Mouse (Mus musculus): Measurements from ENCODE around the gene Eif4g3. TPM values are rescaled to one million over a fixed set of nuclear protein-coding genes. Genes with fewer than 3 reads are reported as not detected.

Gene Eif4g3
- polyA plus RNA-seq, 1 experiment from 2014 or later: 35.2 TPM

DNA sequence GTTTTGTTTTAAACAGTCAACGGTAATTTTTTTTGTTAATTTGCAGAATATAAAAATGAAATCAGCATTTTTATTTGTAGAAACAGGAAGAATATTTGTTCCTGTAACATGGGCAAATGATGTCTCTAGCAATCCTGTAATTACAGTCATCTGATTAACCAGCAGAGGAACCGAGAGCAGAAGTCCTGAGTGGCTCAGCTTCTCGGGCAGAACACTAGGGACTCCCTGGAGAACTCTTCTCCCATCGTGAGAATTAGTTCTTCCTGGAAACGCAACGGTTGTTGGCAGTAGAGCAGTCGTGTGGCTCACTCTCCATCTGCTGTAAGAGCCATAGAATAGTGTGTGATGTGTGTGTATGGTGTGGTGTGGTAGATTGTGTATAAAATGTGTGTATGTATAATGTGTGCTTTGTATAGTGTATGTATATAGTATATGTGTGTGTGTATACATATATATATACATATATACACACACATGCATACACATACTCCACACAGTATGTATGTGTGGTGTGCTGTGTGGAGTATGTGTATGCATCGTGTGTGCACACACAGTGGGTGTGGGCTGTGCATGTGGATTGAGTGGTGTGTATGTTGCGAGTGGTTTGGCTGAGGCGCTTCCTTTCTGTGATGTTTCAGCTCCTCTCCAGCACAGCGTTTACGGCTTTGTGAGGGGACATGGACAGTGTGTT lies 48.9 kb downstream of the Eif4g3 start:
- Histone ChIP-seq H3K36me3 (replicated peaks; ENCODE audit: control insufficient read depth, insufficient read depth, low read depth, low read length) (peaks cover 8% of the 10 kb centered on the region), H3K9me3 (replicated peaks; ENCODE audit: control insufficient read depth, low read length) (no peaks in the 10 kb centered on the region), H3K4me3 (ENCODE audit: low read depth, low read length) (no peak overlapping the region), H3K4me2 (ENCODE audit: low read depth, low read length) (no peak overlapping the region), H3K27ac (replicated peaks; ENCODE audit: low read depth, low read length) (no peak overlapping the region), H3K27me3 (ENCODE audit: control insufficient read depth, insufficient read depth, low read length) (no peaks in the 10 kb centered on the region), H3K4me1 (ENCODE audit: control insufficient read depth, insufficient read depth, low read length) (no peaks in the 10 kb centered on the region; the same call in 1 of the 2 replicates), H3K9ac (replicated peaks; ENCODE audit: low read length) (no peak overlapping the region)
- DNase-seq (ENCODE audit: low spot score) (no peak), ATAC-seq (replicated peaks; ENCODE audit: insufficient number of reproducible peaks, low FRiP score, low TSS enrichment, low read depth) (0 out of 2 replicates have a peak, but pooled peaks have one; percentile 32)
- WGBS: 81% methylated on average over 12 of the region's 12 CpGs

DNA sequence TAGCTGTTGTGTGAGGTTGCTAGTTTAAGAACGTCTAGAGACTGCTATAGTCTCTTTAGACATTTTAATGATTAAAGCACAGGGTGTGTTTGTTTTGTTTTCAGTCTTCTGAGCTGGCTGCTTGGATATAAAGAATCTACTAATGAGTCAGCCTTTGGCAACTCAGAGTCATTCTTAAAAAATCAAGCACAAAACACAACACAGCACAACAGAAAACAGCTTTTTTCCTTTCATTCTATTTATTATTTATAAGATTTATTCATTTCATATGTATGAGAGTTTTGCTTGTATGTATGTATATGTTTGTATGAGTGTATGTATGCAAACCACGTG lies 49.4 kb downstream of the Eif4g3 start:
- H3K4me1 ChIP-seq (ENCODE audit: control insufficient read depth, insufficient read depth, low read length): no peaks in the 10 kb centered on the region
- peaks cover 8% of the 10 kb centered on the region for H3K36me3 ChIP-seq (replicated peaks; ENCODE audit: control insufficient read depth, insufficient read depth, low read depth, low read length)
- no peak overlapping the region for H3K27ac ChIP-seq (replicated peaks; ENCODE audit: low read depth, low read length)
- H3K9ac ChIP-seq (replicated peaks; ENCODE audit: low read length): no peak overlapping the region
- no peaks in the 10 kb centered on the region for H3K27me3 ChIP-seq (ENCODE audit: control insufficient read depth, insufficient read depth, low read length)
- no peak overlapping the region for H3K4me3 ChIP-seq (ENCODE audit: low read depth, low read length)
- no peaks in the 10 kb centered on the region for H3K9me3 ChIP-seq (replicated peaks; ENCODE audit: control insufficient read depth, low read length)
- DNase-seq (ENCODE audit: low spot score) (no peak), ATAC-seq (replicated peaks; ENCODE audit: insufficient number of reproducible peaks, low FRiP score, low TSS enrichment, low read depth) (no peak)
- no peak overlapping the region for H3K4me2 ChIP-seq (ENCODE audit: low read depth, low read length)
- WGBS: 81% methylated on average over 2 of the region's 2 CpGs

DNA sequence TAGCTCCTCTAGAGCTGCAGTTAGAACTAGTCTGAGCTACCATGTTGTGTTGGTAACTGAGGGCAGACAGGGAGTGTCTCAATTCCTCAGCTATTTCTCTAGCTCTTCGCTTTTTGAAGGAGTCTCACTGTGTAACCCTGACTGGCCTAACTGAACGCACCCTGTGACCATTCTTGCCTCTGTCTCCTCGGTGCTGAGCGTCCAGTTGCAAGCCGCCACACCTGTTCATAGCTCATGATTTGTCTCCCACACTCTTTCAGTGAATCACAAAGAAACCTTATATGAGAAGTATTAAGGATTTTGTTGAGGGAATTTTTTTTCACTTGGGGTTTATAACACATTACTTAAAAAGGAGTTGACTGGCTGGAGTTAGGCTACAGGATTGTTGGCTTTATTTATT lies 49.8 kb downstream of the Eif4g3 start:
- WGBS: 94% methylated on average over 5 of the region's 5 CpGs
- Histone ChIP-seq H3K4me2 (ENCODE audit: low read depth, low read length) (no peak overlapping the region), H3K36me3 (replicated peaks; ENCODE audit: control insufficient read depth, insufficient read depth, low read depth, low read length) (peaks cover 8% of the 10 kb centered on the region), H3K9ac (replicated peaks; ENCODE audit: low read length) (no peak overlapping the region), H3K4me3 (ENCODE audit: low read depth, low read length) (no peak overlapping the region), H3K4me1 (ENCODE audit: control insufficient read depth, insufficient read depth, low read length) (no peaks in the 10 kb centered on the region), H3K27ac (replicated peaks; ENCODE audit: low read depth, low read length) (no peak overlapping the region), H3K9me3 (replicated peaks; ENCODE audit: control insufficient read depth, low read length) (no peaks in the 10 kb centered on the region), H3K27me3 (ENCODE audit: control insufficient read depth, insufficient read depth, low read length) (no peaks in the 10 kb centered on the region)
- no peak for ATAC-seq (replicated peaks; ENCODE audit: insufficient number of reproducible peaks, low FRiP score, low TSS enrichment, low read depth)
- no peak for DNase-seq (ENCODE audit: low spot score)

DNA sequence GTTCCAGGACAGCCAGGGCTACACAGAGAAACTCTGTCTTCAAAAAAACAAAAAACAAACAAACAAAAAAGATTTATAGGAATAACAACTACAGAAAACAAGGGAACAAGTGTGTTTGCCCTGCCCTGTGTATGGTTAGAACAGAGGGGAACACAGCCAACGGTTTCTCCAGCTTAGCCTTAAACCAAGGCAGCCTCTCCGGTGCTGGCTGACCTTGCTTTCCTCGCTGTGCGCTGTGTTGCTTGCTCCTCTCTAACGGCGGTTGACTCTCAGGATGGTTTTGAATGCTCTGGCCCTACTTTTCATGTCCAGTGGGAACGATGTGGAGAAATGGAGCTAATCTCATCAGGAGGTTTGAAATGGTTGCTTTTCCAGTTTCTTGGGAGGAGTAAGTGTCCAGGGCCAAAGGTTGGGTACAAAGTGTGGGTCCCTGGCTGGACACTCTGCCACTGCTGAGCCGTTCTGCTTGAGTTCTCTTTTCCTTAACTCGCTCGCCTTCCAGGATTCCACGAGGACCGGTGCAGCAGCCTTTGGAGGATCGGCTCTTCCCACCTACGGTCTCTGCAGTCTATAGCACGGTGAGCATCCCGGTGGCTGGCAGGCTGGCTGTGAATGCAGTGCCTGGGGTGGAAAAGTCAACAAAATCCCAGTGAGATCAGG lies 52.1 kb downstream of the Eif4g3 start:
- WGBS: 98% methylated on average over 16 of the region's 16 CpGs
- Histone ChIP-seq H3K9ac (replicated peaks; ENCODE audit: low read length) (no peak overlapping the region), H3K4me3 (ENCODE audit: low read depth, low read length) (no peak overlapping the region), H3K27ac (replicated peaks; ENCODE audit: low read depth, low read length) (no peak overlapping the region), H3K36me3 (replicated peaks; ENCODE audit: control insufficient read depth, insufficient read depth, low read depth, low read length) (peaks cover 8% of the 10 kb centered on the region), H3K4me1 (ENCODE audit: control insufficient read depth, insufficient read depth, low read length) (no peaks in the 10 kb centered on the region), H3K4me2 (ENCODE audit: low read depth, low read length) (no peak overlapping the region), H3K27me3 (ENCODE audit: control insufficient read depth, insufficient read depth, low read length) (no peaks in the 10 kb centered on the region), H3K9me3 (replicated peaks; ENCODE audit: control insufficient read depth, low read length) (no peaks in the 10 kb centered on the region)
- DNase-seq (ENCODE audit: low spot score) (no peak), ATAC-seq (replicated peaks; ENCODE audit: insufficient number of reproducible peaks, low FRiP score, low TSS enrichment, low read depth) (no peak)

DNA sequence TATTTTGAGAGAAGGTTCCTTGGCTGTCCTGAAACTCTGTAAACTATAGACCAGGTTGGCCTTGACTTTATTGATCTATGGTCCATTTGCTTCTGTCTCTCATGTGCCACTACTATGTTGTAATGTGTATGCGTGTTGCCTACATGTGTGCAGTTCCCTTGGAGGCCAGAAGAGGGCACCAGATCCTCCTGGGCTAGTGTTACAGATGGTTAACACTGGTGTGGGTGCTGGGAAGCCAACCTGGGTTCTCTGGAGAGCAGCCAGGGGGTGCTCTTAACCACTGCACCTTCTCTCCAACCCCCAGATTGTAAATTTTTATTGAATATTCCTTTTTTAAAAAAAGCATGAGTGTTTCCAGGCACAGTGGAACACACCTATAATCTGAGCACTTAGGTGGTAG lies 53.0 kb downstream of the Eif4g3 start:
- H3K27me3 ChIP-seq (ENCODE audit: control insufficient read depth, insufficient read depth, low read length): no peaks in the 10 kb centered on the region
- ATAC-seq (replicated peaks; ENCODE audit: insufficient number of reproducible peaks, low FRiP score, low TSS enrichment, low read depth): no peak
- H3K9ac ChIP-seq (replicated peaks; ENCODE audit: low read length): no peak overlapping the region
- no peak overlapping the region for H3K27ac ChIP-seq (replicated peaks; ENCODE audit: low read depth, low read length)
- H3K4me3 ChIP-seq (ENCODE audit: low read depth, low read length): no peak overlapping the region
- 97% methylated on average over 1 of the region's 1 CpGs for WGBS
- H3K4me2 ChIP-seq (ENCODE audit: low read depth, low read length): no peak overlapping the region
- no peaks in the 10 kb centered on the region for H3K9me3 ChIP-seq (replicated peaks; ENCODE audit: control insufficient read depth, low read length)
- H3K4me1 ChIP-seq (ENCODE audit: control insufficient read depth, insufficient read depth, low read length): no peaks in the 10 kb centered on the region
- H3K36me3 ChIP-seq (replicated peaks; ENCODE audit: control insufficient read depth, insufficient read depth, low read depth, low read length): peaks cover 8% of the 10 kb centered on the region
- no peak for DNase-seq (ENCODE audit: low spot score)

DNA sequence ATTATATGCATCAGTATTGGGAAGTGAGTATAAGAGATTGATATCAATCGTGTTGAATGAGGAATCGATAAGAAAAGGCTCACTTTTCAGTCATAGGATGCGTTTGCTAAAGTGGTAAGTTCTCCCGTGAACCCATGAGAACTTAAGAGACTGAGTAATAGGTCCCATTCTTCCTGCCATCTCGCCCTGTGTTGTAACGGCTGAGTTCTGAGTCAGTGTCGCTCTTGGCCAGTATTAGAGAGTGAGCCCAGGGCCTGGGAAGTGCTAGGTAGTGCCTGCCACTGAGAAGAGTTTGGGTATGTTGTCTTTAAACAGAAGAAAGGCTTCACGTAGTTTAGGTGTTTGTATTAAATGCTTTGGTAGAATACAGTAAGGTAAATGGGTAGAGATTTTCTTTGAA lies 53.5 kb downstream of the Eif4g3 start:
- no peaks in the 10 kb centered on the region for H3K27me3 ChIP-seq (ENCODE audit: control insufficient read depth, insufficient read depth, low read length)
- no peak overlapping the region for H3K9ac ChIP-seq (replicated peaks; ENCODE audit: low read length)
- WGBS: 96% methylated on average over 8 of the region's 8 CpGs
- no peak overlapping the region for H3K27ac ChIP-seq (replicated peaks; ENCODE audit: low read depth, low read length)
- ATAC-seq (replicated peaks; ENCODE audit: insufficient number of reproducible peaks, low FRiP score, low TSS enrichment, low read depth) (no peak), DNase-seq (ENCODE audit: low spot score) (no peak)
- no peaks in the 10 kb centered on the region for H3K4me1 ChIP-seq (ENCODE audit: control insufficient read depth, insufficient read depth, low read length)
- no peak overlapping the region for H3K4me2 ChIP-seq (ENCODE audit: low read depth, low read length)
- H3K9me3 ChIP-seq (replicated peaks; ENCODE audit: control insufficient read depth, low read length): no peaks in the 10 kb centered on the region
- peaks cover 8% of the 10 kb centered on the region for H3K36me3 ChIP-seq (replicated peaks; ENCODE audit: control insufficient read depth, insufficient read depth, low read depth, low read length)
- no peak overlapping the region for H3K4me3 ChIP-seq (ENCODE audit: low read depth, low read length)

DNA sequence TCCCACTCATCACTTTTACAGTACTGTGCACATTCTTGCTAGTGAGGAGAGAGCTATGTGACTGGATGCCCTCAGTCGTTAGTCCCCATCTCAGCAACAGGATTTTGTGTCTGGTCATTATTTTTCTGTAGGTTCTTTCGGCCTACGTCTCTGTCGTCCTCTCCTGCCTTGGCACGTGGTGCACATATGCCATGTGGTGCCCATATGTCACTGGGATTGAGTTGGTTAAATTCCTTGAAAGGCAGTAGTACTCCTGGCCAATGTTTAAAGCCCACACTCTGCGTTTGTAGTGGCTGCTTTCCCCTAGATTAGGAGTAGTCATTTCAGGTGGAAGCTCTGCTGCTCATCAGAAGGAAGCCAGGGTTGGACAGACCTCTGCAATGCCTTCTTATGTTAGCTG lies 56.7 kb downstream of the Eif4g3 start:
- 72% methylated on average over 6 of the region's 6 CpGs for WGBS

DNA sequence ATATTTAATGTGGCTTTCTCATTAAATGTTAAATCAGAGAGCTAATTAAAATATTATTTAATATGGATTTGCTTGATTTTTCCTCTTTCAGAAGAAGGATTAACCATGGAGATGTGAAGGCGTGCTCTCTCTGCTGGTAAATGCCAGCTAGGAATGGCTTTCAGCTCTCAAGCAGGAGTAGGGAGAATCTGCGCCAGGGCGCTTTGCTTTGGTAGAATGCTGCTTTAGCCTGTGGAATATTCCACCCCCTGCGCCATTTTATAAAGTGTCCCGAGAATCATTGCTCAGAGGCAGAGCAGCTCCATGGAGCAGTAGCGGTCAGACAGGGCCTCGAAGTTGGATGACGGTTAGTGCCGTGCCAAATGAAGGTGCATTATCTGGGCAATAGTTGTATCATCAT lies 58.7 kb downstream of the Eif4g3 start:
- Histone ChIP-seq H3K27ac (replicated peaks; ENCODE audit: low read depth, low read length) (no peak overlapping the region), H3K27me3 (ENCODE audit: control insufficient read depth, insufficient read depth, low read length) (no peaks in the 10 kb centered on the region), H3K4me3 (ENCODE audit: low read depth, low read length) (no peak overlapping the region), H3K9me3 (replicated peaks; ENCODE audit: control insufficient read depth, low read length) (no peaks in the 10 kb centered on the region), H3K4me2 (ENCODE audit: low read depth, low read length) (no peak overlapping the region), H3K9ac (replicated peaks; ENCODE audit: low read length) (no peak overlapping the region), H3K4me1 (ENCODE audit: control insufficient read depth, insufficient read depth, low read length) (no peaks in the 10 kb centered on the region), H3K36me3 (replicated peaks; ENCODE audit: control insufficient read depth, insufficient read depth, low read depth, low read length) (no peaks in the 10 kb centered on the region; the same call in 1 of the 2 replicates)
- ATAC-seq (replicated peaks; ENCODE audit: insufficient number of reproducible peaks, low FRiP score, low TSS enrichment, low read depth): no peak
- DNase-seq (ENCODE audit: low spot score): no peak
- 97% methylated on average over 9 of the region's 9 CpGs for WGBS

More for the DNA sequence above, 56.7 kb downstream of the Eif4g3 start:
- DNase-seq (ENCODE audit: low spot score): no peak
- Histone ChIP-seq H3K4me3 (ENCODE audit: low read depth, low read length) (no peak overlapping the region), H3K36me3 (replicated peaks; ENCODE audit: control insufficient read depth, insufficient read depth, low read depth, low read length) (peaks cover 8% of the 10 kb centered on the region), H3K27me3 (ENCODE audit: control insufficient read depth, insufficient read depth, low read length) (no peaks in the 10 kb centered on the region), H3K27ac (replicated peaks; ENCODE audit: low read depth, low read length) (no peak overlapping the region), H3K9ac (replicated peaks; ENCODE audit: low read length) (no peak overlapping the region), H3K9me3 (replicated peaks; ENCODE audit: control insufficient read depth, low read length) (no peaks in the 10 kb centered on the region), H3K4me1 (ENCODE audit: control insufficient read depth, insufficient read depth, low read length) (no peaks in the 10 kb centered on the region), H3K4me2 (ENCODE audit: low read depth, low read length) (no peak overlapping the region)
- no peak for ATAC-seq (replicated peaks; ENCODE audit: insufficient number of reproducible peaks, low FRiP score, low TSS enrichment, low read depth)
